Mouse (Mus musculus) testis, postnatal 10 days (tissue): Measurements from ENCODE around the gene Akr1c19.
"Not testable (repeated sequence)": the region's sequence is repeated elsewhere in the genome, so short reads cannot be mapped to it uniquely, and the experiment has no call there.

Experiments
- DNase-seq: peaks from one replicate; pipeline ENCODE4 v3.0.0; 2021; ENCODE audit warnings: low spot score

Gene Akr1c19

GRCm38 (mm10) chr13:4228441-4228840 lies at the start of gene Akr1c19:
TSS of gene Akr1c19 (plus strand) at chr13:4228700.
- DNase-seq: no peak

- not testable (repeated sequence) for DNase-seq
These were observed 47.2 kb upstream of the Akr1c19 start for GRCm38 (mm10) chr13:4181321-4181720.

GRCm38 (mm10) chr13:4183116-4183515 lies 45.4 kb upstream of the Akr1c19 start:
- no peak for DNase-seq

GRCm38 (mm10) chr13:4186641-4187411 lies 41.7 kb upstream of the Akr1c19 start:
- not testable (repeated sequence) for DNase-seq

GRCm38 (mm10) chr13:4188174-4188573 lies 40.3 kb upstream of the Akr1c19 start:
- DNase-seq: no peak

GRCm38 (mm10) chr13:4190904-4191303 lies 37.6 kb upstream of the Akr1c19 start, which contains the start of gene Akr1c13:
TSS of gene Akr1c13 (plus strand) at chr13:4191150.
- no peak for DNase-seq

GRCm38 (mm10) chr13:4192511-4192910 lies 36.0 kb upstream of the Akr1c19 start:
- no peak for DNase-seq

- DNase-seq: no peak
These were observed 22.2 kb upstream of the Akr1c19 start for GRCm38 (mm10) chr13:4206147-4206903.

- no peak for DNase-seq
These were observed 16.8 kb upstream of the Akr1c19 start for GRCm38 (mm10) chr13:4211560-4212299.

- DNase-seq: no peak
These were observed 16.2 kb upstream of the Akr1c19 start for GRCm38 (mm10) chr13:4212309-4212708.

- DNase-seq: not testable (repeated sequence)
These were observed 13.0 kb upstream of the Akr1c19 start for GRCm38 (mm10) chr13:4215496-4215895.

GRCm38 (mm10) chr13:4230841-4231623 lies 2.5 kb downstream of the Akr1c19 start:
- DNase-seq: no peak

GRCm38 (mm10) chr13:4233135-4233534 lies 4.6 kb downstream of the Akr1c19 start:
- DNase-seq: no peak

GRCm38 (mm10) chr13:4233536-4234172 lies 5.2 kb downstream of the Akr1c19 start:
- no peak for DNase-seq

GRCm38 (mm10) chr13:4244861-4245559 lies 16.5 kb downstream of the Akr1c19 start:
- no peak for DNase-seq

GRCm38 (mm10) chr13:4249347-4249746 lies 20.8 kb downstream of the Akr1c19 start:
- no peak for DNase-seq

GRCm38 (mm10) chr13:4256894-4257293 lies 28.4 kb downstream of the Akr1c19 start:
- DNase-seq: not testable (repeated sequence)

- no peak for DNase-seq
These were observed 28.8 kb downstream of the Akr1c19 start for GRCm38 (mm10) chr13:4257349-4257748.

GRCm38 (mm10) chr13:4264612-4265011 lies 36.1 kb downstream of the Akr1c19 start:
- DNase-seq: no peak

GRCm38 (mm10) chr13:4265047-4265446 lies 36.5 kb downstream of the Akr1c19 start:
- DNase-seq: no peak
